Mouse (Mus musculus): ENCODE results near the gene Gna11.

GRCm38 (mm10) chr10:81523142-81523541, 21.8 kb downstream of the Gna11 start:
- TF ChIP-seq CTCF (IDR thresholded peaks at IDR 0.05; ENCODE audit: insufficient read depth, low read depth, low read length) (no peak), POLR2A (IDR thresholded peaks at IDR 0.05; ENCODE audit: insufficient read depth, low read depth, low read length) (no peak)
